Mouse (Mus musculus): ENCODE results near the gene Fndc9.

The Fndc9 gene

DNA sequence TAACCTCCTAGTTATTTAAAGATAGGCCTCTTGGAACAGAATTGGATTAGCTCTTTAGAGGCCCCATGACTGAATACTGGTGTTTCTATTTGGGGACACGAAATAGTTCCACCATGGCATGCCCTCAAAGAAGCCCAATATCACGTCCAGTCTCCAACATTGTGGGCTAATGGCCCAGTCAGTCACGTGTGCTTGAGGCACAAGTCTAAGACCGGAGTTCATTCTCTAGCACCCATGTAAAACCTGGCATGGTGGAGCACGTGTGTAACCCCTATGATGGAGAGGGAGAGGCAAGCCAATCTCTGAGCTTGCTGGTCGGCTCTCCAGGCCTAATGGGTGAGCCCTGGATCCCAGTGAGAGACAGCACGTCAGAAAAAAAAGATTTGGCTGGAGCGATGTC is 40.8 kb downstream of the Fndc9 start:
- no peak for DNase-seq (ENCODE audit: low spot score)

DNA sequence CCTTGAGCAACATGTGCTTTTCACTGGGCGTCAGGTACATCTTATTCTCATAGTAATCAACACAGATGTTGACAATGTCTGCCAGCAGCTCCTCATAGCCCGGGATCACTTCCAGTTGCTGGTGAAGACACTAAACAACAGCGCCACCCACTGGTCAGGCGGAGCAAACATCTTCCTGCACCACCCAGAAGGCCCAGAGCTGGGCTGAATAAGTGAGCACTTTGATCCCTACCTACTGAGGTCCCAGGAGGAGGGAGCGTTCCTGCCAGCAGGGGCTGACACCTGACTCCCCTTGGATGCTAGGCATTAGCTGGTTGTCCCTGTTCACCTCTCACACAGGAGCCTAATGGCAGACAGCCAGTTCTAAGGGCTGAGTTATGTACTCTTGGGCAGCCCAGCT is 41.4 kb downstream of the Fndc9 start:
- peak; percentile 30 for DNase-seq (ENCODE audit: low spot score)

DNA sequence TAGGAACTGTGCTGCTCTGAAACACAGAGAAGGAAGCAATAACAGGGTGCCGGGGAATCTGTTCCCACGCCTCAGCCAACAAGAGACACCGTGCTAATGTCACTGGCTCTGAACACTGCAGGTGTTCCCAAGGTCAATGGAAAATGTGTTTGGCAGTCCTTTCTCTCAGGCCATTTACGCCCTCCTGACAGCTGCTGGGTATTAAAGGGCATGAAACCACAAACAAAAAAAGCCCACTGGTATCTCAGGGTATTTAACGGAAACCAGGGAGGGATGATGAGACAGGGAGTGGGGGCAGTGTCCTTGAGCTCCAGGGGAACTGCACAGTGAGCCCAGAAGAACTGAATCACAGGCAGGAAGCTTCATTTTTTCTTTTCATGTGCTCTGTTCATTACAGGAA is 42.8 kb downstream of the Fndc9 start:
- DNase-seq (ENCODE audit: low spot score), result no peak

DNA sequence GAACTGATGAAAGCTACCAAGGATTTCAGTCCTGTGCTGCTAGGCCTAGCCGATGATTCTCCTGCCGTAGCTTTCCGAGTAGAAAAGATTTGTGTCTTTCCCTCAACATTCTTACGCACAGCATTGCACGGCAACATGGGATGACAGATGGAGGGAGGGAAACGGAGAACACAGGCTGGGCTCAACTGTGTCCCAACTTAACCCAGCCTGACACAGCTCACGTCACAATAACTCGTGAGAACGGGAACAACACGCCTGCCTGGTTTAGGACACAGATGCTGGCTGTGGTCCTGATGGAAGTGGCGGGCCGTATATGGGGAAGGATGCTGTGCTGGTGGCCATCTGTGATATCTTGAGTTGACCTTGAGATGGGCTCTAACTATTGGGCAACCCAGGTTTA is 43.4 kb downstream of the Fndc9 start:
- no peak for DNase-seq (ENCODE audit: low spot score)

DNA sequence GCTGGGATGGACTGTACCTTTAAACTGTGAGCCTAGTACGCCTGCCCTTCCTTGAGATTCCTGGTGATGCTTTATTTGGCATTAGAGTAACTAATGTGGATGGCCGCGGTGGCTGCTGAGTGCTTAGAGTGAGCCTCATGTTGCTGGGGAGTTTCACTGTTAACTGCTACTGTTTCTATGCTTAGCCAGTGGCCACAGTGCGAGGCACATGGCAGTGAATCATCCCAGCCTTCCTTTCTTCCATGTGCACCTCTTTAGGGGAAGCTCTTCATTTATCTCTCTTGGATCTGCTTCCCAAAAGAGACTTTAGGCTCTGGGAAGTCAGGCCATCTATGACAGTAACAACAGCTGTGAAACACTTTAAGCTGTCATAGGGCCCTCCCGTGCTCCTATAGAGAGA is 47.3 kb downstream of the Fndc9 start:
- no peak for DNase-seq (ENCODE audit: low spot score)

DNA sequence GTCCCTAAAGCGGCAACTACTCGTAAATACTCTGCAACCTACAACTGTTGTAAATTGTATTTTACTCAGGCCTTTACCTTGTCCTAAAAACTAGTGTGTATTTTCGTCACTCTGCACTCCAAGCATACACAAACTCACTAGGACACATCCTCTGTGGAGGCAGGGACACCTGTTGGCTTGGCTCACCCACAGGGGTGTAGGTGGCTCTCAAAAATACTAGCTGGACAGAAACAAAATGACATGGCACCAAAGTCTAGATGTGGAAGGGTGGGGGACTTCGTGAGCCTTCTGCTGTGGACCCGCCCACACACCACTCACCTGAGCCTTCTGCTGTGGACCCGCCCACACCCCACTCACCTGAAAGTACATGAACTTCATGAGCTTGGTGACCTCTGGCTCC is 48.5 kb downstream of the Fndc9 start:
- DNase-seq (ENCODE audit: low spot score), result no peak

DNA sequence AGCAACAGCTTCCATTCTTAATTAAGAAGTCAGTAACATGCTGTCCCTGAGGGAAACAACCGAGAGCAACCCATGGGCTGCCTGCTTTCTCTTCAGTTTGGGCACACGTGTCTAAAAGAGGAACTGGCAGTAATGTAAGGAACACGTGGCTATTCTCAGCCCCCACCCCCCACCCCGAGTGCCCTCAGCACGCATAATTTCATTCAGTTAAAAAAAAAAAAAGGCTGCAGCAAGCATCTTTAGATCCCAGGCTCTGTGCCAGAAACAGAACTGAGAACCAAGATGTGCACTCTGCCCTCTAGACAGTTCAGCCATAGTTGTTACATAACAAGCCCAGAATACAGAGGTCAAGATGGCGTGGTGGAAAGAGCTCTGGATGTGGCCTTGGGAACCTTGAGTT is 51.5 kb downstream of the Fndc9 start:
- DNase-seq (ENCODE audit: low spot score), result no peak

DNA sequence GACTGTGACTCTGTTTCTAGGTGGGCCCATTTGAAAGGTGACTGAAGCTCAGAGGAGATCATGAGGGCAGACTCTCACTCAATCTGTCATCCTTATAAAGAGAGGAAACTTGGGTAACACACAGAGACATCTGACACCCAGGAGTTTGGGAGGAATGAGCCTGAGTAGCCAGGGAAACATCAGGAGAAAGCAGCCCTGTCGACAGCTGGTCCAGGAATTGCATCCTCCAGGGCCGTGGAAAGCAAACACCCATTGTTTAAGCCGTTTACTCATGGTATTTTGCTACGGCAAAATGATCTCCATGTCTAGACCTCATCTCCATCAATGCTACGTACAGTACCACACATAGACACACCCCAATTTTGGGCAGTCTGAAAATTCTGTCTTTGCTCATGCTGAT is 52.8 kb downstream of the Fndc9 start:
- DNase-seq (ENCODE audit: low spot score), result no peak

DNA sequence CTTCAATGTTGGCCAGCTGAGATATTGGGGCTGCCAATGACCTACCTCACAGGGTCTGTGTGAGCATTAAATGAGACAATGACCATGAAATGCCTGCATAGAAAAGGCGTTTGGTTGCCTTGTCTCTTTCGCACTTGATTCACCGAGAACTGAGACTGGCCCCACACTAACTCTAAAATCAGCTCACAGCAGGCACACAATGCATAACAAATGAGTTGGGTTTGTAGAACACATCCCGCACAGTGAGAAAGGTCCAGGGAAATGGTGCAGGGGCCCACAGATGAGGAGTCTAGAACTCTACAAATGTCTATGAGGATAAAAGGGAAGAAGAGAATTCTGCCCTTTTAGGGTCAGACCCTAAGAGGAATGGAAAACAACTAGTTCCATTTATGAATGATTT is 53.7 kb downstream of the Fndc9 start:
- no peak for DNase-seq (ENCODE audit: low spot score)
